Mouse (Mus musculus) ES-CJ7 (cell line): ENCODE measurements around the gene Spint3.
A peak's percentile ranks its signal among the peaks of the same experiment; 100 is the strongest.
"Not testable (repeated sequence)": the region's sequence is repeated elsewhere in the genome, so short reads cannot be mapped to it uniquely, and the experiment has no call there.

Source experiments
- DNase-seq: peaks from one replicate; pipeline ENCODE4 v3.0.0; 2011; ENCODE audit warnings: low read depth, low spot score

Spint3 gene

DNA sequence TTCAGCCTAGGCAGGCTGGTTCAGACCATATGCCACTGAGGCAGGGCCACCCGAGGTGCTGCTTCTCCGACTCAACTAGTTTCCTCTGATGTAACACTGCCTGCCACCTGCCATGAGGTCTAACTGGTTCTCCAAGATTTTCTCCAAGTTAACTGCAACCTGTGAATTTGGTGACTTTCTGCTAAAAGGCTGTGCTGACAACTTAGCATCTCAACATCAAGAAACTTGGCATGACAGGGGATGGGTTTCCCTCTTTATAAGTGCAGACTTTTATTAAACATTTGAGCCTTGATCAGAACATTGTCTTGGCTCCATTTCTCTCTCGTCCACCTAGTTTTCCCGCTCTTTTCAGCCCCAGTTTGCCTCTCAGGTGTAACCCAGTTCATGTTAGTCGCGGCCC, at the start of gene Spint3:
Spint3 (minus strand) TSS at position 101 of the 400 bp plus-strand sequence.
- not testable (repeated sequence) for DNase-seq

DNA sequence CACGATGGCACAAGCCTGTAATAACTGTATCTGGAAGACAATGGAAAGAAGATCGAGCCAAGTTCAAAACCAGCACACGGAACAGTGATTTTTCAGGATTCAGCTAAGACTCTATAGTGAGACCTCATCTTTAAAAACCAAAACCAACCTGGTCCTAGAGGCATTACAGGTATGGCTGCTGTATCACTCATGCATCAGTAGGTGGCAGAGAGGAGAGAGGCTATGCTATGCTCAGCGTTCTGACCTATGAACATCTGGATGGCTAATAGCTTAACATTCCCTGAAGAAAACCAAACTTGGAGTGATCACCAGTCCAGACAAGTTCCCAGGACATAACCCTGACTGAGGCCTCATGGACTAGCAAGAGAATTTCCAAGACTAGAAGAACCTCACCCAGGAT, 48.5 kb upstream of the Spint3 start:
- no peak for DNase-seq

DNA sequence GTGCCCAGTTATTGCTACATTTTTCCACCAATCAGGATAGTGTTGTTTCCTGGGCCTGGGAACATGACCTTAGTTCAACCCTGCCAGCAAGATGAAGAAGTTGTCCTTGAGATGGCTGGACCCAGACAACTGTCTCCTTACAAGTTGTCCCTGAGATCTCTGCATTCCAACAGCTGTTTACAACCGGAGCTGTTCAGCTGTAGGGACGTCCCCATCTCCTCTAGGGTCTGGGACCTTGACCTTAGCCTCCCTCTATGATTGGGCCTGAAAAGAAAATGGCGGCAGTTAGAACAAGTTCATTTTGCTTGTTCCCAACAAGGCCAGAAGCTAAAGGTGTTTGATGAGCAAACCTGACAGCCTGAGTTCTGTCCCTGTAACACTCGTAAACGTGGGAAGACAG, 45.8 kb upstream of the Spint3 start:
- no peak for DNase-seq

- no peak for DNase-seq
Measured at GRCm38 (mm10) chr2:164615386-164615785, 42.1 kb upstream of the Spint3 start.

DNA sequence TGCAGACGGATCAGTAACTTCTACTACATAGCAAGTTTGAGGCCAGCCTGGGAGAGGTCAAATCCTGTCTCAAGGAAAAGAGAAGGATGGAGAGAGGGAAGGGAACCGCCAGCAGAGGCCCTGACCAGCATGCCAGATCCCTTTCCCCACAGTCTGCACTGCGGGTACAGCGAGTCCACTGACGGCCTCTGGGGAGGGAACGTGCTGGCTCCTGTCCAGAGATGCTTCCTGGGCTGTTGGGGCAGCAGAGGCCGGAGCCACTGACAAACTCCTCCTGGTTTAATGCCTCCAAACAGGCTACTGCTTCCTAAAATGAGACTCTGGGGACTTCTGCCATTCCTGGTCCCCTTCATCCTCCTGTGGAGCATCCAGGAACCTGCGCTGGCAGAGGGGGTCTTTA, 40.2 kb upstream of the Spint3 start, which contains the start of the genes Wfdc6b and Wfdc8:
Wfdc6b (plus strand) TSS at position 52 of the 400 bp plus-strand sequence.
Wfdc8 (minus strand) TSS at position 156 of the 400 bp plus-strand sequence.
- DNase-seq = not testable (repeated sequence)

- no peak for DNase-seq
Measured at GRCm38 (mm10) chr2:164608781-164609180, 35.5 kb upstream of the Spint3 start.

DNA sequence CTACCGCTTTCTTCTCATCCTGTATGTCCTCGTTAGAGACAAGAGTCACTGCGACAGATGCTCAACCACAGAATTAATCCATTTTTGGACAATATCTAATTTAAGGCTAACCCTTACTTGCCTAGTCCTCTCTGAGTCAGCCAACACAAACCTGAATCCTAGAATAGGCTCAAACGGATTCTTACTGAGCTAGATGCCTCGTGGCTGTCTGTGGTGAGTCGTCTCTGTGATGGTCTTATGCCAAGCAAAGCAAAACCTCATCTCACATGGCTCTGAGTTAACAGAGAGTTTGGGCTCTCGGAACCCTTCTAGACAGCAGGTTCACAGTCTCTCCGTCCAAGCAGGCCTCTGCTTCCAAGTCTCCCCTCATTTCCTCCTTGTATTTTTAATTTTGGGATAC, 31.2 kb upstream of the Spint3 start:
- DNase-seq = no peak

GRCm38 (mm10) chr2:164603482-164603881, 30.2 kb upstream of the Spint3 start:
- peak; percentile 55 for DNase-seq

GRCm38 (mm10) chr2:164600179-164600578, 26.9 kb upstream of the Spint3 start:
- no peak for DNase-seq

GRCm38 (mm10) chr2:164593494-164593893, 20.2 kb upstream of the Spint3 start, which contains the start of gene Eppin:
Gene Eppin, minus strand, starts transcription at chr2:164593594.
- DNase-seq = no peak

DNA sequence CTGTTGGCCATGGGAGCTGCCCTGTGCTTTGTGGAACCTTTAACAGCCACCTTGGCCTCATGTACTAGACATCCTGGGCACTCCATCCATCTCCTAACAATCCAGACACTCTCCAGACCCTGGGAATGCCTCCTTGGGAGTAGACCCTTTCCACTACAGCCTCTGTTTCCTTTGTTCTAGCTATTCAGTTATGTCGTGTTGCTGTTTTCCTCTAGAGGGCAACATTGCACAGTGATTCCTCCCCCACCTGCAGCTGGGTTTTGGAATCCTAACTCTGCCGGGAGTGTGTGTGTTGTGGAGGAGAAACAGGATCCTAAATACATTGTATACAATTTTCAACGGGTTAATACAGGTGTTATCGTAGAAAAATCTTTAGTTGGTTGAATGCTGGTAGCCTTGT, 18.8 kb upstream of the Spint3 start:
- peak; percentile 56 for DNase-seq

- not testable (repeated sequence) for DNase-seq
Measured at GRCm38 (mm10) chr2:164585025-164585725, 11.9 kb upstream of the Spint3 start, which contains the start of gene Wfdc6a. Gene Wfdc6a, minus strand, starts transcription at chr2:164585447.

- no peak for DNase-seq
Measured at GRCm38 (mm10) chr2:164567460-164567859, 5.8 kb downstream of the Spint3 start.

- peak; percentile 45 for DNase-seq
Measured at GRCm38 (mm10) chr2:164566997-164567396, 6.3 kb downstream of the Spint3 start.

DNA sequence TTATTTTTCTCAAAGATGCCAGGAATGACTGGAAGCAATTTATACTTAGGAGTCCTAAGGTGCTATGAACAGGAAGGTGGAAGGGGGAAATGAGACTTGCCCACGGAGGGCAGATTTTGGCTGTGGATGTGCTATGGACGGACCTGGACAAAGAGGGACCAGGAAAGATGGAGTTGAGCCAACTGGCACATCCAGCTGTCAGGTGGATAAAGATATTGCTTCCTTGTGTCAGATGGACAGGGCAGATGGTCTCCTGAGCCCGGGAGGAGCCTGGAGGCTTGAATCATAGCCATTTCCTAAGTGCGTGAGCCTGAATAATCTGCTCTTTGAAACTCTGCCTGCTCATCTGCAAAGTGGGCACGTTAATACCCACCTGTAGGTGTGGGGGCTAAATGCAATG, 8.9 kb downstream of the Spint3 start:
- no peak for DNase-seq

DNA sequence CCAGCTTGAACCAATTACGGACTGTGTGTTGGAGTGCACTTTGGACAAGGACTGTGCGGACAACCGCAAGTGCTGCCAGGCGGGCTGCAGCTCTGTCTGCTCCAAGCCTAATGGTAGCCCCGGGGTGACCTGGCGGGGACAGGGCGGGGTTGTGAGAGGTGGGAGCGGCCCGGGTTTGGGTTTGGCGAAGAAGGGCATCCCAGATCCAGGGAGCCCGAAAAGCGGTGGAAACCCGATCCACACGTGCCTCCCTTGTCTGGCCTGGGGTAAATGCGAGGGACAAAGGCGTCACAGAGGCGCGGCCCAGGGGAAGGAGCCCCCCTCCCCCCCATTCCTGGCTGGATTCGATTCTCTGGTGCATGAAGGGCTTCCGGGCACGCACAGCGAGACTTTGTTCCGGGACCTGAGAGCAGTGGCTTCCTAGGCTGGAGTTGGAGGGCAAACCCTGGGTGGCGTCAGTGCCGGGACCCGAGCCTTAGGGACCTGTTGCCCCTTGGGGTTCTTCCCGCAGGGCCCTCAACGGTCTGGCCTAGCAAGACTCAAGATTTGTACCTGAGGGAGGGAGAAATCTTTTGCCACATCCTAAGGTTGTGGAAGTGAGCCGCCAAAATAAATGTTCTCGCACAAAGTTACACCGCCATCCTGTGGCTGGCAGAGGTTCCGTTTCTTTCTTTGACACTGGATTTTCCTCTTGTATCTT, 9.8 kb downstream of the Spint3 start:
- DNase-seq = peak; percentile 69

GRCm38 (mm10) chr2:164562391-164563188, 10.7 kb downstream of the Spint3 start, which contains the start of gene Wfdc2:
Gene Wfdc2, plus strand, starts transcription at chr2:164562413.
- DNase-seq = peak; percentile 86

GRCm38 (mm10) chr2:164560106-164560505, 13.2 kb downstream of the Spint3 start:
- no peak for DNase-seq

GRCm38 (mm10) chr2:164558991-164559645, 14.1 kb downstream of the Spint3 start:
- peak; percentile 65 for DNase-seq

DNA sequence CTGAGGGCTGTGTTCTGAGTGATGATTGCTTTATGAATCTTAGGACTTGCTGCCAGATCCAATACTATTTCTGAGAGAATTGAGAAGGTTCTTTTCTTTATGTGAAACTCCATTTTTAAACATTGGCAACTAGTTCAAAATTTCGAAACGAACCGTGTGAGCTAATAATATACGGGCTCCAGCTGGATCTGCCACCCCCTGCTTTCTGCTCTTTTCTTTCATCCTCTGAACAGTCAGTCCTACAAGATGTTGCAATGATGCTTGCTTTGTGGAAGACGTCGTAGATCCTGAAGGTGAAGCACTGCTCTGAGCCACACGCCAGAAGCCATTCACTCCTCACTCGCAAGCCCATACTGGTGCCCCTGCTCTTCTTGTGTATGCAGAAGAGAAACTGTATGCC, 14.8 kb downstream of the Spint3 start:
- DNase-seq = no peak

DNA sequence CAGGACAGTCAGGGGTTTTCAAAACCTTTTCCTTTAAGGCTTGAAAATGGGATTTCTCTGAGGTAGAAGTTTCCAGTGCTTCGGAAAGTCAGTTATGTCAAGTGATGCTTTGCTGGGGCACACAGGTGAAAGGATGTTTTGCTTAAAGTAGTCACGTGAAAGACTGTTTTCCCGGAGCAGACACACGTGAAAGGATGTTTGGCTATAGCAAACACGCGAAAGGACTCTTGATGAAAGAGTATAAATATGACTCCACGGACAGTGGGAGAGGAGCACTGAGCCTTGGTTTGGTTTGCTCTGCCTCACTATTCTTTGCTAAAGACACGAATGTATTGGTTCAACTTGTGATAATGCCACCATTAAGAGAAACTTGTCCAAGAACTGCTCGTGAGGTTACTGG, 21.8 kb downstream of the Spint3 start:
- no peak for DNase-seq
